Mouse (Mus musculus) cerebellum, adult 11 months (tissue): Measurements from ENCODE around the gene Gpld1.
"Not testable (repeated sequence)": the region's sequence is repeated elsewhere in the genome, so short reads cannot be mapped to it uniquely, and the experiment has no call there.

Experiments
- DNase-seq: peaks from one replicate; pipeline ENCODE4 v3.0.0; 2022

Gene Gpld1

GRCm38 (mm10) chr13:24948870-24949269 is 5.9 kb downstream of the Gpld1 start:
- no peak for DNase-seq

GRCm38 (mm10) chr13:24952659-24953058 is 9.7 kb downstream of the Gpld1 start:
- no peak for DNase-seq

- no peak for DNase-seq
Measured at GRCm38 (mm10) chr13:24955091-24955490, 12.1 kb downstream of the Gpld1 start.

GRCm38 (mm10) chr13:24955500-24955899 is 12.5 kb downstream of the Gpld1 start:
- DNase-seq: no peak

GRCm38 (mm10) chr13:24958671-24959070 is 15.7 kb downstream of the Gpld1 start:
- DNase-seq: no peak

GRCm38 (mm10) chr13:24960084-24960483 is 17.1 kb downstream of the Gpld1 start:
- no peak for DNase-seq

GRCm38 (mm10) chr13:24962119-24962518 is 19.2 kb downstream of the Gpld1 start:
- no peak for DNase-seq

GRCm38 (mm10) chr13:24965130-24965845 is 22.3 kb downstream of the Gpld1 start:
- no peak for DNase-seq

GRCm38 (mm10) chr13:24965846-24966201 is 22.9 kb downstream of the Gpld1 start:
- no peak for DNase-seq

GRCm38 (mm10) chr13:24971776-24972175 is 28.8 kb downstream of the Gpld1 start:
- not testable (repeated sequence) for DNase-seq

GRCm38 (mm10) chr13:24976384-24976783 is 33.4 kb downstream of the Gpld1 start:
- no peak for DNase-seq

- no peak for DNase-seq
Measured at GRCm38 (mm10) chr13:24977820-24978342, 34.9 kb downstream of the Gpld1 start.

- no peak for DNase-seq
Measured at GRCm38 (mm10) chr13:24981031-24981430, 38.1 kb downstream of the Gpld1 start.

- DNase-seq: no peak
Measured at GRCm38 (mm10) chr13:24985435-24985834, 42.5 kb downstream of the Gpld1 start.

- DNase-seq: peak; percentile 44
Measured at GRCm38 (mm10) chr13:24988391-24988790, 45.4 kb downstream of the Gpld1 start.

- DNase-seq: no peak
Measured at GRCm38 (mm10) chr13:24989006-24989405, 46.1 kb downstream of the Gpld1 start.

- DNase-seq: no peak
Measured at GRCm38 (mm10) chr13:24993160-24993559, 50.2 kb downstream of the Gpld1 start.

- no peak for DNase-seq
Measured at GRCm38 (mm10) chr13:24999538-24999937, 56.6 kb downstream of the Gpld1 start.

- no peak for DNase-seq
Measured at GRCm38 (mm10) chr13:25002965-25003364, 60.0 kb downstream of the Gpld1 start.

- DNase-seq: no peak
Measured at GRCm38 (mm10) chr13:25007115-25007514, 64.2 kb downstream of the Gpld1 start.

GRCm38 (mm10) chr13:25018316-25018715 is 75.4 kb downstream of the Gpld1 start:
- DNase-seq: no peak

GRCm38 (mm10) chr13:25019793-25020539 is 77.0 kb downstream of the Gpld1 start, which contains the start of gene Mrs2:
Gene Mrs2, minus strand, starts transcription at chr13:25020379.
- DNase-seq: peak; percentile 89

GRCm38 (mm10) chr13:25020540-25020892 is 77.6 kb downstream of the Gpld1 start:
- DNase-seq: no peak

- DNase-seq: no peak
Measured at GRCm38 (mm10) chr13:25022386-25022785, 79.4 kb downstream of the Gpld1 start.
